Mouse (Mus musculus): ENCODE results near the gene B4galnt1. TPM values are rescaled to one million over a fixed set of nuclear protein-coding genes. Genes with fewer than 3 reads are reported as not detected.
A peak's percentile ranks its signal among the peaks of the same experiment; 100 is the strongest.
"Not testable (repeated sequence)": the region's sequence is repeated elsewhere in the genome, so short reads cannot be mapped to it uniquely, and the experiment has no call there.

The B4galnt1 gene
- polyA plus RNA-seq, 1 experiment from 2014 or later = 1.2 TPM

DNA sequence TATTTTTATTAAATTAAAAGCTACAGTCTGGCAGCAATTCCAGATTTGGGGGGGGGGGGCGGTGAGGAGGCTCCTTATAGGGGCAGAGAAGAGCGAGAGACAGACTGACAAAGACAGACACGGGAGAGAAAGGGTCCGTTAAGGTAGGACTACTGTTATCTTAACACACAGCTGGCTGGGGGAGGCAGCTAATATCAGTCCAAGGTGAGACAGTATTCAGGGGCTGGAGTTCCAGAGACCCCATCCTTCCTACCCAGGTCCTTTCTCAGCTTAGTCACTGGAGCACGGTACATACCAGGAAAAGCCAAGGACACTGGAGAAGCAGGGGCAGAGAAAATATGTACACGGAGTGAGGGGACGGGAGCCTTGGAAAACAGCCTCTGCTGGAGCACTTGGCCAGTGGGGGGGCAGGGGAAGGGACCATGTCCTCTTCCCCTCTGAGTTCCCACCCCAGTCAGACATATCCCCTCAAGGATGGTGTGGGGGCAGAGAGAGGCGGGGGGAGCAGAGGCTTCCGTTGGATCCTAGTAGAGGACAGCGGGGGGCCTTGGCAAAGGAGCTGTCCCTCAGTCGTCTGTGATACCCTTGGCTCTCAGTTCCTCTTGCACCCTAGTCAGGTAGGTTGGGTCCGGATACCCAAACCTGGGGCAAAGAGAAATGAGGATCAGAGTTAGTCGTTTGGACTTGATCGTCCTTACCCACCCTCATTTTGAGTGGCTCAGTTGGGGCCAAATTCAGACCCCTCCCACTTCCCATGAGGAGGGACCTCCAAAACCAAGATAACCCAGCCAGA lies 25.6 kb downstream of the B4galnt1 start:
- peak overlapping the region; percentile 76 for H3K4me3 ChIP-seq
- no peaks in the 10 kb centered on the region for H3K9me3 ChIP-seq
- peaks cover 40% of the 10 kb centered on the region for H3K36me3 ChIP-seq
- H3K4me1 ChIP-seq = peaks cover 63% of the 10 kb centered on the region
- no peak for ATAC-seq (ENCODE audit: extremely low read depth, insufficient number of reproducible peaks, low FRiP score, low TSS enrichment)
- WGBS = 37% methylated on average over 14 of the region's 14 CpGs
- H3K27ac ChIP-seq (replicated peaks) = peak overlapping the region; percentile 77
- peak overlapping the region; percentile 89 for H3K9ac ChIP-seq
- H3K4me2 ChIP-seq = peak overlapping the region; percentile 98
- H3K27me3 ChIP-seq (replicated peaks) = peaks cover 7% of the 10 kb centered on the region

DNA sequence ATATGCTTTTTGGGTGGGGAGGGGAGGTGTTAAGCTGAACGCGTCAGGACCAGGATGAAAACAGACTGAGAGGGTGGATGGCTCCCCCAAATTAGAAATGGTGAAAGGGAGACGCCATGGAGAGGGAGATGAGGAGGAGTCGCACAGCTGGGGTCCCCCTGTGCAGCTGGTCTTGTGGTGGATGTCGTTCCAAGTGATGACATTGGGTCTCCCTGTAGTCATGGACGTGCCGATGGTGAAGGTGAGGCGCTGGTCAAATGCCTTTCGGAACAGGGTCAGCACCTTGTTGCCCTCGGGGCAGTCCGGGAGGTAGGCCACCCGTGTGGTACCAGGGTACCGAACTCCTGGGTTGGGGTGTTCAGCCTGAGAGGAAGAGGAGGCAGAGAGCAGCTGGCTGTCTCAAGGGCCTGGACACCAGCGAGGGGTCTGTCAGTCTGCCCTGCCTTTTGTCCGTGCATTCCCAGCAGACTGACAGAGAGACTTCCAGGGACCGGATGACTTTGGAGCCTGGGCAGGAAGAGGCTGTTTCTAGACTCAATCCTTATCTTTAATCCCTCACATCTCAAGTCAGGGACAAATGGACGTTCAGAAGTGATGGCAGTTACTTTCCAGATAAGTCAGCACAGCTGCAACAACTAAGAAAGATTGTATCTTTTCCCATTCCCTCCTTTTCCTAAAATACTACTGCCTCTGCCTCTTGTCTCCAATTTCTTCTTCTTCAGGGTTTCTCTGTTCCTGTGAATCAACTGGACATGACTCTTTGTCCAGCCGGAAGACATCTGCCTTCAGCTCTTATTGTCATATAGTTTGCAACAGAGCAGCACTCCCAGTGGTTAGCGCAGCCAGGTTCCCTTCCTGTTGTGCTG lies 26.4 kb downstream of the B4galnt1 start:
- H3K9me3 ChIP-seq = no peaks in the 10 kb centered on the region
- 56% methylated on average over 19 of the region's 19 CpGs for WGBS
- no peak for ATAC-seq (ENCODE audit: extremely low read depth, insufficient number of reproducible peaks, low FRiP score, low TSS enrichment)
- H3K36me3 ChIP-seq = peaks cover 33% of the 10 kb centered on the region
- no peak overlapping the region for H3K4me3 ChIP-seq
- 0 out of 2 replicates have a peak, but pooled peaks cover 6% of the 10 kb centered on the region for H3K27me3 ChIP-seq (replicated peaks)
- H3K9ac ChIP-seq = no peak overlapping the region
- H3K4me1 ChIP-seq = peaks cover 66% of the 10 kb centered on the region
- peak overlapping the region; percentile 50 for H3K27ac ChIP-seq (replicated peaks)
- peak overlapping the region; percentile 98; the same call in 1 of the 2 replicates for H3K4me2 ChIP-seq

DNA sequence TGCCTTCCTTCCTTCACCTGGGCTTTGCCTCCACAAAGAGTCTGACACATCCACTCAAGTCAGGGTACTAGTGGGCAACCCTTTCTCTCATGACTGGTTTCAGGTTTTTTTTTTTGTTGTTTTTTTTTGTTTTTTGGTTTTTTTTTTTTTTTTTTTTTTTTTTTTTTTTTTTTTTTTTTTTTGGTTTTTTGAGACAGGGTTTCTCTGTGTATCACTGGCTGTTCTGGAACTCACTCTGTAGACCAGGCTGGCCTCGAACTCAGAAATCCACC lies 27.0 kb downstream of the B4galnt1 start:
- Histone ChIP-seq H3K27ac (replicated peaks) (peak overlapping the region; percentile 50), H3K4me1 (peaks cover 72% of the 10 kb centered on the region)

DNA sequence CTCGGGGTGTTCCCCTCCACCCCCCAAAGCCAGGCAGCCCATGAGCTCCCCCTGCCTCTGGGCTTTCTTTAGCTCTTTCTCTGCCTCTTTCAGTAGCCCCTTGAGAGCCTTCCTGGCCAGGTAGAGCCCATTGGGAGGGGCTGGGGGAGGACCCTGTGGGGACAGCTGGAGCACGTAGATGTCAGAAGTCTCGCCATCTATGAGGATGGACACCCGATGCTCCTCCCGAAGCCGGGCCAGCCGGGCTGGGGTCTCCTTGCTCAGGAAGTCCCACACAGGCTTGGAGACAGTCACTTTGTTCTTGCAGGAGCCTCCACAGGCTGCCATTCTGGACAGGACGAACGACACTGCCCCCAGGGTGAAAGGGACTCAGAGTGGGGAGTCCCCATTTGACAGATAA lies 28.0 kb downstream of the B4galnt1 start:
- H3K4me1 ChIP-seq = peaks cover 67% of the 10 kb centered on the region
- H3K9ac ChIP-seq = no peak overlapping the region; the same call in 1 of the 2 replicates
- H3K4me3 ChIP-seq = no peak overlapping the region
- ATAC-seq (ENCODE audit: extremely low read depth, insufficient number of reproducible peaks, low FRiP score, low TSS enrichment) = no peak
- H3K27me3 ChIP-seq (replicated peaks) = no peaks in the 10 kb centered on the region
- WGBS = 77% methylated on average over 9 of the region's 9 CpGs
- peaks cover 36% of the 10 kb centered on the region for H3K36me3 ChIP-seq
- H3K4me2 ChIP-seq = no peak overlapping the region
- no peak overlapping the region for H3K27ac ChIP-seq (replicated peaks)
- no peaks in the 10 kb centered on the region for H3K9me3 ChIP-seq

More for the DNA sequence above, 27.0 kb downstream of the B4galnt1 start:
- H3K9ac ChIP-seq; H3K27me3 ChIP-seq (replicated peaks); H3K4me3 ChIP-seq; ATAC-seq (ENCODE audit: extremely low read depth, insufficient number of reproducible peaks, low FRiP score, low TSS enrichment); H3K4me2 ChIP-seq; H3K9me3 ChIP-seq: not testable (repeated sequence)
- WGBS = 56% methylated on average over 1 of the region's 1 CpGs
- H3K36me3 ChIP-seq = peaks cover 27% of the 10 kb centered on the region

DNA sequence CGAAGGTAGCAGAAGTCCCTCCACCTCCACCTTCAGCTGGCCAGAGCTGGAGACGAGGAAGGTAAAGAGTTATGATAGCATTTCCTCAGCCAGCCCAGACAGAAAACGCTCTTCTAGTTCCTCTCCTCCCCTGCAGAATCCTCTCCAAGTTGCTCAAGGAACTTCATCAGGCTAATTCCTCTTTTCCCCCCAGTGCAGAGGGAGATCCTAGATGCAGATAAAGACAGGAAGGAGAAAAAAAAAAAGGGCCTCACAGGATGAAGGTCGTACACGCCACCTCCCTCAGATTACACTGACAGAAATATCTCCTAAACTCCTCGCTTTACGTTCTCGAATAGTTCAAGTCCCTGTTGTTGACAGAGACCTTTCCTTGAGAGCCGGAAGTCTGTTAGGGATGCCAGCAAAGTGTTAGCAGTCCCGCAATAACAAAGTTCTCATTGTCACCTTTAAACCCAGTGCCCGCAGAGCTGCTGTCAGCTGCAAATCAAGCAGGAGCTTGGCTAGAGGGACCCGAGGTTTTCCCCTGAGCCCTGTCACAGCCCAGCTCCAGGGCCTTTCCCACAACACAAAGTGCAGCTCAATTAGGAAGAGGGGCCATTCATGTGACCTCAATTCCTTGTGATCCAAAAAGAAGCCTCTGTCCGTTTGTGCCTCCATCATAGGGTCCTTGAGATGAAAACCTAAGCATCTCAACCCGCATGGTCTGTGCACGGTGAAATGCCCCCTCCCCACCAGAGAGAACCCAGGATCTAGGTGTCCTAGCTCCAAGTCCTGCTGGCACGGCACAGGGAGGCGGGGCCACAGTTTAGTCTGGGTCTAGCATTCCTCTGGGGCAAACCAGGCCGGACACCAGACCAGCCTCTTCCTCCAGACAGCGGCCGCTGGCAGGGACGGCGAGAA lies 29.7 kb downstream of the B4galnt1 start:
- 0 out of 2 replicates have a peak, but pooled peaks have one; percentile 29 for ATAC-seq (ENCODE audit: extremely low read depth, insufficient number of reproducible peaks, low FRiP score, low TSS enrichment)

DNA sequence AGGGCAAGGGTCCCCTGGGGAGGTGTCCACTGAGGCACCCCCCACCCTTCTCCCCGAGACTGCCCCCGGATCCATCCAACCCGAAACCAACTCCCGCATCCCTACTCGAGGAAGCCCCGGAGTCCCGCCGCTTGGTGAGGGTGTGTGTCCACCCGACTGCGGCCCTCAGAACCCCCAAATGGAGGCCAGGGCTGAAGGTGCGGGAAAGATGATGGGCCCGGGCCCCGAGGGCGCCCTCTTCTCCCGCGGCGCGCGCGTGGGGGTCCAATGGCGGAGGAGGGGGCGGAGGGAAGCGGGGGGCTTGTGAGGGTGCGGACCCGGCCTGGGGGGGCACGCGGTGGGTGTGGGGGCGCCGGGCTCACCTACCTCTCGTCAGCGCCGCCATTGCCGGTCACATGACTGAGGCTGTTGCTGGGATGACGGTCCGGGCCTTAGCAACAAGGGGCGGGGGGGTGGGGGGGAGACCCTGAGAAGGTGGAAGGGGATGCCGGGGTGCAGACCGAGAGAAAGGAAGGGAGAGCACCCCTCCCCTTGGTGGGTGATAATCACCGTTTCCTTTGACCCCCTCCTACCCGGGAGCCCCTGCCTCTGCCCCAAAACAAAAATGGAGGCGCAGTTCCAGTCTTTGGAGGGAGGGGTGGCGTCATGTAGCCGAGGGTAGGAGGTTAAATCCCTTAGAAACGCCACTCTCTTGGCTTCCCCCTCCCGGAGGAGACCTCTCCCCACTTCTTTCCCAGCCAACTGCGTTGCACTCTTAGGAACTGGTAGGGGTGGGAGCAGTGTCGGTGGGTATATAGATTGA lies 30.5 kb downstream of the B4galnt1 start, which contains the start of gene Dtx3:
Gene Dtx3 (minus strand): TSS at position 401 of the 802 bp plus-strand sequence.
- Histone ChIP-seq H3K36me3 (peaks cover 60% of the 10 kb centered on the region), H3K9me3 (no peaks in the 10 kb centered on the region), H3K27me3 (replicated peaks) (no peaks in the 10 kb centered on the region), H3K4me3 (peak within 1 kb of the TSS; percentile 96), H3K27ac (replicated peaks) (peak within 1 kb of the TSS; percentile 95), H3K4me2 (peak within 1 kb of the TSS; percentile 94), H3K9ac (peak within 1 kb of the TSS; percentile 96), H3K4me1 (peaks cover 50% of the 10 kb centered on the region)
- WGBS = under 1% methylated on average over 44 of the region's 47 CpGs
- ATAC-seq (ENCODE audit: extremely low read depth, insufficient number of reproducible peaks, low FRiP score, low TSS enrichment) = 0 out of 2 replicates have a peak, but pooled peaks have one; percentile 22

More for the DNA sequence above, 29.7 kb downstream of the B4galnt1 start:
- Histone ChIP-seq H3K36me3 (peaks cover 53% of the 10 kb centered on the region), H3K4me3 (peak overlapping the region; percentile 96), H3K27ac (replicated peaks) (peak overlapping the region; percentile 95), H3K9ac (peak overlapping the region; percentile 96), H3K4me2 (peak overlapping the region; percentile 94), H3K4me1 (peaks cover 58% of the 10 kb centered on the region), H3K9me3 (no peaks in the 10 kb centered on the region), H3K27me3 (replicated peaks) (no peaks in the 10 kb centered on the region)
- WGBS = 11% methylated on average over 22 of the region's 22 CpGs

DNA sequence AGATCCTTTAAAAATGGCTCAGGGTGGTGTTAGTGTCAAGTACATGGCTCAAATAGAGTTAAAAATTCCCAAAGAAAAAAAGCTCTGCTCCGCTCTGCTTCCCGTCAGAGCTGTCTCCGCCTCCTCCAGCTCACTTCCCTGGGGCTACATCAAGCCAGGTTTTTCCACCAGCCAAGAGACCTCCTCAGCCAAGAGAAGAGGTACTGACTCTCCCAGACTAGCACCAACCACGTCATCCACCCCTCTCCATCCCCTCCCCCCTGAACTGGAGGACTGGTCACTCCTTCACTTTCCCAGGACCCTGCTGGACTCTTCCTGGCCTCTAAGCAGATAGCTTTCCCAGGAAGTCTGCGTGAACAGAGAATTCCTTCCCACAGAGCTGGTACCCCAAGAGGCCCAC lies 31.4 kb downstream of the B4galnt1 start:
- Histone ChIP-seq H3K9ac (peak overlapping the region; percentile 96), H3K4me1 (peaks cover 42% of the 10 kb centered on the region), H3K4me2 (peak overlapping the region; percentile 94), H3K27ac (replicated peaks) (peak overlapping the region; percentile 95), H3K9me3 (no peaks in the 10 kb centered on the region), H3K4me3 (peak overlapping the region; percentile 96), H3K27me3 (replicated peaks) (no peaks in the 10 kb centered on the region), H3K36me3 (peaks cover 59% of the 10 kb centered on the region)
- 3% methylated on average over 5 of the region's 5 CpGs for WGBS
- ATAC-seq (ENCODE audit: extremely low read depth, insufficient number of reproducible peaks, low FRiP score, low TSS enrichment) = peak; percentile 43; the same call in 1 of the 2 replicates

DNA sequence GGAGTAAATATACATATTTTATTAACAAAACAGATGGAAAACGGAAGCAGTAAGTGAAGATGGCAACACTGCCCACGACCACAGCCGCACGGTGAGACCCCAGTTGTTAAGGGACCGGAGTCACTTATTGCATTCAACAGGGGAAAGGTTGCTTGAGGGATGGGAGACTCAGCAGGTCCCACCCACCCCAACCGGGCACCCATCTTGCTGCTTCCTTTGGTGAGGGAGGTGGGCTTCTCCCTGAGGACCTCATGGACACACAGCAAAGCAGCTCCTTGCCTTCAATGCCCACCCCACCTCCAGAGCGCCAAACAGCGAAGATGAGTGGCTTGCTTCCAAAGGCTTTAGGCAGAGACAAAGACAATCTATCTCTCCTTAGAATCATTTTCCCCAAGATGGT lies 32.1 kb downstream of the B4galnt1 start:
- no peak for ATAC-seq (ENCODE audit: extremely low read depth, insufficient number of reproducible peaks, low FRiP score, low TSS enrichment)
- Histone ChIP-seq H3K27ac (replicated peaks) (peak overlapping the region; percentile 95), H3K27me3 (replicated peaks) (no peaks in the 10 kb centered on the region), H3K36me3 (peaks cover 61% of the 10 kb centered on the region), H3K9me3 (no peaks in the 10 kb centered on the region), H3K4me3 (no peak overlapping the region), H3K9ac (no peak overlapping the region), H3K4me1 (peaks cover 36% of the 10 kb centered on the region), H3K4me2 (no peak overlapping the region)
- WGBS = 87% methylated on average over 8 of the region's 8 CpGs

DNA sequence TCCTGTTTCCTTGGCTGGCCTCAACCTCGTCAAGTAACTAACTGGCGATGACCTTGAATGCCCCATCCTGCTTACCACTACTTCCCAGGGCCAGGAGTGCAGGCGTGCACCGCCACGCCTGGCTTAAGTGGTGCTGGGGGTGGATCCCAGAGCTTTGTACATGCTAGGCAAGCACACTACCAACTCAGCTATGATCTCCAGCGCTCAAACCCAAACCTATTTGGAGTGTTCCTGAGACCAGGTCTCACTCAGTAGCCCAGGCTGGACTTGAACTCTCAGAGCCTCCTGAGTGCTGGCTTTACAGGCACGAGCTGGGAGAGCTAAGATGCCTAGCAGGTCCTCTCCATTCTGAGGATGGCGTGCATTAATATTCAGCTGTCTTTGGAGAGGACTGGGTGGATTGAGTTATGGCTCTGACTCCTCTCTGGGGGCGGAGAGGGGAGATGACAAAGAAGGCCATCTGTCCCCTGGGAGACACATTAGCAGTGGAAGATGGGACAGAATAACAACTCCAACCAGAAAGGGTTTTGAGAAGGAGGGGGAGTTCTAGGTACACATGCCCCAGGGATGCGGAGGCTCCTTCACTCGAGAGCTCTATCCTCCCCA lies 32.6 kb downstream of the B4galnt1 start:
- Histone ChIP-seq H3K4me2 (no peak overlapping the region), H3K9me3 (no peaks in the 10 kb centered on the region), H3K27ac (replicated peaks) (peak overlapping the region; percentile 95; the same call in 1 of the 2 replicates), H3K36me3 (peaks cover 62% of the 10 kb centered on the region), H3K9ac (no peak overlapping the region), H3K4me3 (no peak overlapping the region), H3K4me1 (peaks cover 33% of the 10 kb centered on the region), H3K27me3 (replicated peaks) (no peaks in the 10 kb centered on the region)
- WGBS = 77% methylated on average over 11 of the region's 11 CpGs
- ATAC-seq (ENCODE audit: extremely low read depth, insufficient number of reproducible peaks, low FRiP score, low TSS enrichment) = no peak

DNA sequence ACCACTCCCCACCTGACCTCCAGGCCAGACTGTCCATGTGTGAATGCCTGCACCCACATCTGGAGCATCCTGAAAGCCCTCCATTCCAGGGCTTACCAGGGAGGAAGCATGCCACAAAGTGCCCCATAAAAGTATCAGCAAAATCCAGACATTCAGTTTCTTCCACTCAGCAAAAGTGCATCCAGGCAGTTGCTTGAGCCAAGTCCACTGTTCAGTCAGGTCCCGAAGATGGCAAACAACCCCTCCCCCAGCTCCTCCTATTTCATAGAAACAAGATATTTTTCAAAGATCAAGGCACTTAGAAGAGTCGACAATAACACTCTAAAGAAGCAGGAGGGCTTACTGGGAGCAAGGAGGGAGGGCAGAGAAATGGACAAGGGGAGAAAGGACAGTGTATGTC lies 33.5 kb downstream of the B4galnt1 start:
- H3K4me1 ChIP-seq = peaks cover 27% of the 10 kb centered on the region
- WGBS = 53% methylated on average over 2 of the region's 2 CpGs
- no peak overlapping the region for H3K27ac ChIP-seq (replicated peaks)
- no peaks in the 10 kb centered on the region for H3K27me3 ChIP-seq (replicated peaks)
- H3K4me2 ChIP-seq = no peak overlapping the region
- no peak overlapping the region for H3K9ac ChIP-seq
- H3K4me3 ChIP-seq = no peak overlapping the region
- H3K36me3 ChIP-seq = peaks cover 62% of the 10 kb centered on the region
- H3K9me3 ChIP-seq = no peaks in the 10 kb centered on the region
- no peak for ATAC-seq (ENCODE audit: extremely low read depth, insufficient number of reproducible peaks, low FRiP score, low TSS enrichment)

Data from heart, embryonic 13.5 days (tissue).